Comparison of ENCODE assay signal across 26 mouse cellular contexts in genomic region chr5:138109847-138110396, GRCm38 (mm10). TPM values are rescaled to one million over a fixed set of nuclear protein-coding genes. Genes with fewer than 3 reads are reported as not detected.
DNase-seq lines count a peak whose midpoint lies in the region; ATAC-seq and TF ChIP-seq lines count a peak whose summit lies in the region.
"Not testable (repeated sequence)": the region's sequence is repeated elsewhere in the genome, so short reads cannot be mapped to it uniquely, and the experiment has no call there.
"Had no signal": no experiment of that assay in that cellular context is flagged by ENCODE, and none has a peak within 500 bp of the region (broad histone marks: within the 10 kb centered on the region; RNA-seq: fewer than 3 reads in every experiment).

No protein-coding gene starts in this region.

- H3K36me3 ChIP-seq in E14TG2a.4 (ENCODE audit: insufficient read depth, low read length), result peaks cover 16% of the 10 kb centered on the region
- not testable (repeated sequence) for H3K36me3 ChIP-seq in kidney, postnatal 0 days (ENCODE audit: insufficient read depth, low read length)

- not testable (repeated sequence) for TF ChIP-seq POLR2A in bone marrow macrophage, adult 2 months (IDR thresholded peaks at IDR 0.05; ENCODE audit: borderline replicate concordance, low read depth, low read length)

- not testable (repeated sequence) for H3K4me2 ChIP-seq in kidney, postnatal 0 days (ENCODE audit: low read length)

- WGBS in kidney, postnatal 0 days, result 70% methylated on average over 4 of the region's 4 CpGs

- not testable (repeated sequence) for H3K9me3 ChIP-seq in E14TG2a.4 (ENCODE audit: low read length); kidney, postnatal 0 days (replicated peaks; ENCODE audit: low read length)

- H3K27ac ChIP-seq in bone marrow macrophage, adult 2 months (ENCODE audit: insufficient read depth, low read depth, low read length); kidney, postnatal 0 days; left cerebral cortex, adult 2 months: not testable (repeated sequence)

- DNase-seq in 416B (ENCODE audit: low read depth) (peak; percentile 29), MEL-GATA-1-ER (ENCODE audit: extremely low read depth, low read depth) (peak; percentile 25)
- peak; percentile 23 for DNase-seq in heart, adult 11 months
- DNase-seq in kidney, postnatal 0 days (ENCODE audit: low spot score); left cerebral cortex, adult 2 months (ENCODE audit: extremely low spot score in 1 of 2, low spot score in 2 of 2): not testable (repeated sequence)

- not testable (repeated sequence) for ATAC-seq in kidney, postnatal 0 days (replicated peaks; ENCODE audit: low FRiP score, low read depth)

- peak; percentile 25 for TF ChIP-seq CTCF in E14TG2a.4 (conservative IDR thresholded peaks at IDR 0.05; ENCODE audit: low read length)
- TF ChIP-seq CTCF in bone marrow macrophage, adult 2 months (IDR thresholded peaks at IDR 0.05; ENCODE audit: low read depth, low read length), result 0 out of 2 replicates have a peak, but pooled peaks have one; percentile 15
- TF ChIP-seq CTCF in kidney, postnatal 0 days (IDR thresholded peaks at IDR 0.05; ENCODE audit: low read depth), result peak; percentile 6; the same call in 1 of the 2 replicates
- peak; percentile 6 for TF ChIP-seq CTCF in left cerebral cortex, adult 2 months (IDR thresholded peaks at IDR 0.05)

- peaks cover 17% of the 10 kb centered on the region for H3K4me1 ChIP-seq in E14TG2a.4 (replicated peaks; ENCODE audit: low read depth, low read length)
- H3K4me1 ChIP-seq in bone marrow macrophage, adult 2 months (ENCODE audit: control insufficient read depth, insufficient read depth, low read length); kidney, postnatal 0 days (replicated peaks; ENCODE audit: insufficient read depth, low read length): not testable (repeated sequence)

- intact Hi-C loops in left cerebral cortex, adult 2 months (cut with DNase I), result loop anchor here (10.0 kb wide), 1 partner anchor 325 kb away; the partner anchor contains the start of genes Mepce and Zcwpw1

- not testable (repeated sequence) for H3K4me3 ChIP-seq in E14TG2a.4 (replicated peaks; ENCODE audit: low read length); bone marrow macrophage, adult 2 months (ENCODE audit: insufficient read depth, low read length); kidney, postnatal 0 days (replicated peaks; ENCODE audit: low read depth, low read length); left cerebral cortex, adult 2 months

- H3K27me3 ChIP-seq in E14TG2a.4 (ENCODE audit: insufficient read depth, low read length); kidney, postnatal 0 days (ENCODE audit: insufficient read depth, low read length): not testable (repeated sequence)

- not testable (repeated sequence) for H3K9ac ChIP-seq in kidney, postnatal 0 days (ENCODE audit: low read depth, low read length)

RNA-seq across cellular contexts. Expression of gene Zscan21, which starts 6.8 kb away (rescaled TPM):
- 14.0 and 15.0 TPM in 2 replicates for polyA plus RNA-seq in bone marrow macrophage, adult 2 months (2012; ENCODE audit: insufficient read depth, insufficient read length, missing spikeins)
- 45.3 and 49.6 TPM in 2 replicates for polyA plus RNA-seq in kidney, postnatal 0 days (2015; fragmentation: Nextera tagmentation; extraction: Ambion mirVana)
- total RNA-seq in left cerebral cortex, adult 2 months (2021), result 10 to 100 TPM; 14.7 to 16.5 TPM

RNA-seq across cellular contexts. Expression of gene Zkscan1, which starts 25.0 kb away (rescaled TPM):
- 10.5 and 12.0 TPM in 2 replicates for polyA plus RNA-seq in bone marrow macrophage, adult 2 months (2012; ENCODE audit: insufficient read depth, insufficient read length, missing spikeins)
- 17.2 and 17.8 TPM in 2 replicates for polyA plus RNA-seq in kidney, postnatal 0 days (2015; fragmentation: Nextera tagmentation; extraction: Ambion mirVana)
- total RNA-seq in left cerebral cortex, adult 2 months (2021), result 10 to 100 TPM; 39.1 to 42.2 TPM

RNA-seq across cellular contexts. Expression of gene Zfp113, which starts 45.6 kb away (rescaled TPM):
- polyA plus RNA-seq in bone marrow macrophage, adult 2 months (2012; ENCODE audit: insufficient read depth, insufficient read length, missing spikeins), result 5.8 and 6.8 TPM in 2 replicates
- 13.2 and 16.8 TPM in 2 replicates for polyA plus RNA-seq in kidney, postnatal 0 days (2015; fragmentation: Nextera tagmentation; extraction: Ambion mirVana)
- total RNA-seq in left cerebral cortex, adult 2 months (2021), result 10 to 100 TPM; 10.7 to 13.4 TPM

RNA-seq across cellular contexts. Expression of gene Cops6, which starts 50.9 kb away (rescaled TPM):
- 77.7 and 82.3 TPM in 2 replicates for polyA plus RNA-seq in bone marrow macrophage, adult 2 months (2012; ENCODE audit: insufficient read depth, insufficient read length, missing spikeins)
- polyA plus RNA-seq in kidney, postnatal 0 days (2015; fragmentation: Nextera tagmentation; extraction: Ambion mirVana), result 240 and 262 TPM in 2 replicates
- total RNA-seq in left cerebral cortex, adult 2 months (2021), result 100 to 1,000 TPM; 125 to 136 TPM

RNA-seq across cellular contexts. Expression of gene Smok3c, which starts 56.9 kb away (rescaled TPM):
- not detected in 2 replicates for polyA plus RNA-seq in bone marrow macrophage, adult 2 months (2012; ENCODE audit: insufficient read depth, insufficient read length, missing spikeins)
- polyA plus RNA-seq in kidney, postnatal 0 days (2015; fragmentation: Nextera tagmentation; extraction: Ambion mirVana), result not detected in 2 replicates
- total RNA-seq in left cerebral cortex, adult 2 months (2021), result not detected
- total RNA-seq: adrenal gland, adult 18-20 months; adrenal gland, adult 8-10 months; adrenal gland, postnatal 14 days; adrenal gland, postnatal 36 days; CH12.LX; common myeloid progenitor, adult 5-6 weeks; ES-E14 had no signal
- polyA plus RNA-seq: activated CD4-positive, CD25-positive, alpha-beta regulatory T cell, adult 4 months; brain, embryonic 14.5 days; CD4-positive, CD25-positive, alpha-beta regulatory T cell, adult 4 months; embryonic facial prominence, embryonic 11.5 days; embryonic facial prominence, embryonic 13.5 days; embryonic facial prominence, embryonic 15.5 days; erythroblast, embryonic 14.5 days; forebrain, embryonic 10.5 days; forebrain, embryonic 12.5 days; forebrain, embryonic 14.5 days; forebrain, embryonic 16.5 days; frontal cortex, adult 2 months had no signal
